Mouse (Mus musculus): ENCODE data around the gene Rcn1. TPM values are rescaled to one million over a fixed set of nuclear protein-coding genes. Genes with fewer than 3 reads are reported as not detected.

Gene Rcn1
- polyA plus RNA-seq, 1 experiment from 2014 or later = 29.5 TPM

DNA sequence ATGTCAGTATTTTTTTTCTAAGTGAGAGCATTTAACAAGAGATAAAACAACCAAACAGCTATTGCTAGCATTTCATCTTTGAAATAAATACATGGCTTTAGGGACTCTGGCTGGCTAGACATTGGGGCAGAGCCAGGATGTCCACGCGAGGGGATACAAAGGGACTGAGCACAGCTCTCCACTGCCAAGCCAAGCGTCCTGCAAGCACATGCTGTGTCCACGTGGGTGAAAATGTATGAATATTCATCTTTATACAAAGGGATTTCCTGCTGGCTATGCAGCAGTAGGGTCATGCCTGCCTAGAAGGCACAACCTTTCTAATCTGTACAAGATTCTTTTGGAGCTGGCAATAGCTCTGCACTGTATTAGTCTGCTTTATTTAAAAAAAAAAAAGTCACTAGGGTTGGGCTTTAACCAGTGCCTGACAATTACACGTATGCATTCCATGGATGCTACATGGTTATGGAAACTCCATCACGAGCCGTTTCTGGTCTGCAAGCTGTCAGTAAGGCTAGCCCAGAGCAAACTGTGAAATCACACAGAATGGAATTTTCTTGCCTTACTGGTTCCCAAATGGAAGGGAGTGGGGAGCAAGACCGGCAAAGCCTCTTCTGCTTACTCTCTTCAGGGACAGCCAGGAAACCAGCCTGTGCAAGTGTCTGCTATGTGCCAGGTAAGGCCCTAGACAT is 17.7 kb upstream of the Rcn1 start:
- H3K4me2 ChIP-seq (replicated peaks; ENCODE audit: low read depth) = no peak overlapping the region
- no peak overlapping the region for H3K27ac ChIP-seq (ENCODE audit: low read depth, low read length)
- no peaks in the 10 kb centered on the region for H3K9me3 ChIP-seq (ENCODE audit: control insufficient read depth)
- no peak overlapping the region for H3K4me3 ChIP-seq (ENCODE audit: low read depth, low read length)
- no peaks in the 10 kb centered on the region for H3K36me3 ChIP-seq (ENCODE audit: control insufficient read depth, insufficient read depth)
- no peaks in the 10 kb centered on the region for H3K4me1 ChIP-seq (replicated peaks; ENCODE audit: control insufficient read depth, insufficient read depth, low read length)
- H3K27me3 ChIP-seq (replicated peaks; ENCODE audit: control insufficient read depth, insufficient read depth, low read length) = no peaks in the 10 kb centered on the region; the same call in 1 of the 2 replicates
- no peak for TF ChIP-seq CTCF (IDR thresholded peaks at IDR 0.05; ENCODE audit: low read depth)
- WGBS = 54% methylated on average over 8 of the region's 8 CpGs
- no peak for ATAC-seq
- H3K9ac ChIP-seq (ENCODE audit: low read depth, low read length) = no peak overlapping the region

DNA sequence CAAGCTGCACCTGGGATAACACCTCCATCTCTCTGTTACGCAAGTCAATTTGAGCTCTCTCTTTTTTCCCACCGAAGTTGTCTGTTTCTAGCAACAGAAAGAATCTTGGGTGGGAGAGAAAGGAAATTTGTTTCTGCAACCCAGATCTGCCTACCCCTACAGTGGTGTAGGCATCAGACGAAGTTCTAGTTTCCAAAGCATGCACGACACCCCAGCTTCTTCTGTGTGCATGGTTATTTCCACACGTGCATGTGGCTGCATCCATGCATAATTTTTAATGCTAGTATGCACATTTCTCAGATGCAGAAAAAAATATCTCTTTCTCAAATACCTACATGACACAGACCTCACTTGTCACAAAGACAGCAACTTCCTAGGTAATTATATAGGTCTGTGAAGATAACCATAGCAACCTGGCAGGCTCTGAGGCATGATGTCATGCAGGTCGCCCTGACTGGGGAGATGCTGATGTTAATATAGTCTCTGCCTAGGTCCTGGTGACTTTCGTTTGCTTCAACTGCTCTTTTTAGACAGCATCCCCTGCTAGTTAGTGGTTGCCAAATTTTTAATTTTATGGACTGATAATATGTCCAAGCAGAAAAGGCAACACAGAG is 17.0 kb upstream of the Rcn1 start:
- Histone ChIP-seq H3K27me3 (replicated peaks; ENCODE audit: control insufficient read depth, insufficient read depth, low read length) (no peaks in the 10 kb centered on the region; the same call in 1 of the 2 replicates), H3K36me3 (ENCODE audit: control insufficient read depth, insufficient read depth) (no peaks in the 10 kb centered on the region), H3K9me3 (ENCODE audit: control insufficient read depth) (no peaks in the 10 kb centered on the region), H3K4me2 (replicated peaks; ENCODE audit: low read depth) (no peak overlapping the region), H3K27ac (ENCODE audit: low read depth, low read length) (no peak overlapping the region), H3K9ac (ENCODE audit: low read depth, low read length) (no peak overlapping the region), H3K4me1 (replicated peaks; ENCODE audit: control insufficient read depth, insufficient read depth, low read length) (no peaks in the 10 kb centered on the region), H3K4me3 (ENCODE audit: low read depth, low read length) (no peak overlapping the region)
- no peak for TF ChIP-seq CTCF (IDR thresholded peaks at IDR 0.05; ENCODE audit: low read depth)
- no peak for ATAC-seq
- WGBS = 55% methylated on average over 7 of the region's 7 CpGs

DNA sequence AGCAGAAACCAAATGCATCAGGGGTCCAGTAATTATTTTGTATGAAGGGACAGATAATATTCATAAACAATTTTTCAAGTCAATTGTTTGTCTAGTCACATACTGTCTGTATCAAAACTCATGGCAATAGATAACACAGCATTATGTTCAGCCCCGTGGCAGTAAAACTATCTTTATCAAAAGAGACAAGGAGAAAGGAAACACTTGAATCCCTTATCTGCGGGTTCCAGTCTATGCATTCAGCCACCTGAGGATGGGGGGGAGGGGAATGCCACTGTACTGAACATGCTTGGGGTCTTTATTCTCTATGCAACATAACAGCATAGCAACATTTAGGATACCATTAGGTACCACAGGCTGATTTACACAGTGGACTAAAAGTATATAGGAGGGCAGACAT is 15.2 kb upstream of the Rcn1 start:
- Histone ChIP-seq H3K27ac (ENCODE audit: low read depth, low read length) (no peak overlapping the region), H3K4me1 (replicated peaks; ENCODE audit: control insufficient read depth, insufficient read depth, low read length) (no peaks in the 10 kb centered on the region), H3K27me3 (replicated peaks; ENCODE audit: control insufficient read depth, insufficient read depth, low read length) (no peaks in the 10 kb centered on the region; the same call in 1 of the 2 replicates), H3K4me3 (ENCODE audit: low read depth, low read length) (no peak overlapping the region), H3K36me3 (ENCODE audit: control insufficient read depth, insufficient read depth) (no peaks in the 10 kb centered on the region), H3K9me3 (ENCODE audit: control insufficient read depth) (no peaks in the 10 kb centered on the region), H3K4me2 (replicated peaks; ENCODE audit: low read depth) (no peak overlapping the region), H3K9ac (ENCODE audit: low read depth, low read length) (no peak overlapping the region)
- no peak for ATAC-seq
- TF ChIP-seq CTCF (IDR thresholded peaks at IDR 0.05; ENCODE audit: low read depth) = no peak
- WGBS = 51% methylated on average over 2 of the region's 2 CpGs

DNA sequence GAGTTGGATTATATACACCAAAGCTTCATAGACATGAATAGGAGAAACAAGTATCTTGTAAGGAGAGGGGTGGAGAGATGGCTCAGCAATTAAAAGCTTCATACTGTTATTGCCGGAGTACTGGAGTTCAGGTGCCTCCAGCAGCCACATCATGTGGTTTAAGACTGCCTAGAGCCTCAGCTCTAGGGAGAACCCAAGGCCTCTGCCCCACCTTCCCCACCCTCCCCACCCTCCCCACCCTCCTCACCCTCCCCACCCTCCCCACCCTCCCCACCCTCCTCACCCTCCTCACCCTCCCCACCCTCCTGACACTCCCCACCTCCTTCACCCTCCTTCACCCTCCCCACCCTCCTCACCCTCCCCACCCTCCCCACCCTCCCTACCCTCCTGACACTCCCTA is 10.1 kb upstream of the Rcn1 start:
- H3K27ac ChIP-seq (ENCODE audit: low read depth, low read length) = no peak overlapping the region
- WGBS = 84% methylated on average over 1 of the region's 1 CpGs
- no peak for TF ChIP-seq CTCF (IDR thresholded peaks at IDR 0.05; ENCODE audit: low read depth)
- H3K36me3 ChIP-seq (ENCODE audit: control insufficient read depth, insufficient read depth) = no peaks in the 10 kb centered on the region
- H3K4me2 ChIP-seq (replicated peaks; ENCODE audit: low read depth) = no peak overlapping the region
- no peaks in the 10 kb centered on the region for H3K27me3 ChIP-seq (replicated peaks; ENCODE audit: control insufficient read depth, insufficient read depth, low read length)
- no peaks in the 10 kb centered on the region for H3K9me3 ChIP-seq (ENCODE audit: control insufficient read depth)
- H3K4me3 ChIP-seq (ENCODE audit: low read depth, low read length) = no peak overlapping the region
- no peak overlapping the region for H3K9ac ChIP-seq (ENCODE audit: low read depth, low read length)
- ATAC-seq = no peak
- H3K4me1 ChIP-seq (replicated peaks; ENCODE audit: control insufficient read depth, insufficient read depth, low read length) = no peaks in the 10 kb centered on the region

DNA sequence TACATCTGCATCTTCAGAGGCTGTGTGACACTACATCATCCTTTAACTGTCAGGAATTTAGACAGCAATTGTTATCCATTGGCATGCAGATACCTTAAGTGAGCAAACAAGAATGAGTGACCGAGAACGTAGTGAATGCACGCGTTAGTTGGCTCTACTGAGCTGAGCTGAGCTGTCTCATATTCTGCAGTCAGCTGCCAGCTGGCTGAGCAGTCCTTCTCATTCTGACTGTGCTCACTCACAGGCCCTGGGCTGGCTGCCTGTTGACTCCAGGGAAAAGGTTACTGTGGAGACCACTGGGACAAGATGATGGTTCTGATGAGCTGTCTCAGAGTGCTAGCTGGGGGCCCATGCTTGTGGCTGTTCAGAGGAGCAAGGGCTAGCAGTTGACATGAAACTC is 9.4 kb upstream of the Rcn1 start:
- Histone ChIP-seq H3K4me2 (replicated peaks; ENCODE audit: low read depth) (no peak overlapping the region), H3K4me3 (ENCODE audit: low read depth, low read length) (no peak overlapping the region), H3K36me3 (ENCODE audit: control insufficient read depth, insufficient read depth) (no peaks in the 10 kb centered on the region), H3K27ac (ENCODE audit: low read depth, low read length) (no peak overlapping the region), H3K4me1 (replicated peaks; ENCODE audit: control insufficient read depth, insufficient read depth, low read length) (no peaks in the 10 kb centered on the region), H3K27me3 (replicated peaks; ENCODE audit: control insufficient read depth, insufficient read depth, low read length) (no peaks in the 10 kb centered on the region), H3K9me3 (ENCODE audit: control insufficient read depth) (no peaks in the 10 kb centered on the region), H3K9ac (ENCODE audit: low read depth, low read length) (no peak overlapping the region)
- WGBS = 42% methylated on average over 4 of the region's 4 CpGs
- no peak for ATAC-seq
- TF ChIP-seq CTCF (IDR thresholded peaks at IDR 0.05; ENCODE audit: low read depth) = no peak

DNA sequence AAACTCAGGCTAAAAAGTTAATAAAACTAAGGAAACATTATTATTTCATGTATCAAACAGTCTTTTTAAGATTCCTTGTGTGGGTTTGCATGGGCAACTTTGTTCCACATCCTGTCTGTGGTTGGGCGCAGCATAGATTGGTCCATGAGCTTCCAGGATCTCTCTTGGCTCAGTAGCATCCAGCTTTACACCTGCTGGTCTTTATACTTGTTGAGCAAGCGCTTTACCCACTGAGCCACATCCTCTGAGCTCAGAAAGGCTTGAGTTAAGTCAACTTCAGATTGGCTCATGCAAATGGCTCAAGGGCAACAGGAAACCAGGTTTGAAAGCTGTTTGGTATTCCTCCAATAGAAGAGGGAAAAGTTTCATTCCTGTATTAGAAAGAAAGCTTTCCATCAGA is 3.1 kb upstream of the Rcn1 start:
- Histone ChIP-seq H3K36me3 (ENCODE audit: control insufficient read depth, insufficient read depth) (no peaks in the 10 kb centered on the region), H3K4me2 (replicated peaks; ENCODE audit: low read depth) (no peak overlapping the region), H3K9ac (ENCODE audit: low read depth, low read length) (no peak overlapping the region), H3K27ac (ENCODE audit: low read depth, low read length) (no peak overlapping the region), H3K9me3 (ENCODE audit: control insufficient read depth) (no peaks in the 10 kb centered on the region), H3K4me1 (replicated peaks; ENCODE audit: control insufficient read depth, insufficient read depth, low read length) (peaks cover 3% of the 10 kb centered on the region; the same call in 1 of the 2 replicates), H3K27me3 (replicated peaks; ENCODE audit: control insufficient read depth, insufficient read depth, low read length) (no peaks in the 10 kb centered on the region; the same call in 1 of the 2 replicates), H3K4me3 (ENCODE audit: low read depth, low read length) (no peak overlapping the region)
- no peak for TF ChIP-seq CTCF (IDR thresholded peaks at IDR 0.05; ENCODE audit: low read depth)
- WGBS = 84% methylated on average over 2 of the region's 2 CpGs
- ATAC-seq = no peak

Data from intestine, postnatal 0 days (tissue).